Mouse (Mus musculus): ENCODE data around the gene Fam32a. TPM values are rescaled to one million over a fixed set of nuclear protein-coding genes. Genes with fewer than 3 reads are reported as not detected.

The Fam32a gene
- polyA plus RNA-seq, 2 experiments = 56.4 to 58.9 TPM

DNA sequence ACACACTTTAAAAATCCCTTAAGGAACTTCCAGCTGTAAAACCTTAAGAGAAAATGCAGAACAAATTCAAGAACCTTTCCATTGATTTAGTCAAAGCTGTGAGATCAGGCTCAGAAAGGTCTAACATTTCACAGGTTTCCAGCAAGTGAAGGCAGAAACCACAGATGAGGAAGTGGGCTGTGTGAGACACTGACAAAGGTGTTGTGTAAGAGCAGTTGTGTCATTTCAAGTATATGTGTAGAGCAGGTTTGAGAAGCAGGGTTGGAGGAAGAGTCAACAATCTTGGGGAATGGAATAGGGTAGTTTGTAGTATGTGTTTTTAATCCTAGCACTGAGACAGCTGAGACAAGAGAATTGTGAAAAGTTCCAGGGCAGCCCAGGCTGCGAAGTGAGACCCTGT, 3.7 kb upstream of the Fam32a start:
- Histone ChIP-seq H3K4me2 (replicated peaks; ENCODE audit: low read depth, low read length, severe bottlenecking) (no peak overlapping the region), H3K27me3 (ENCODE audit: control insufficient read depth, insufficient read depth, low read length) (no peaks in the 10 kb centered on the region), H3K27ac (replicated peaks; ENCODE audit: low read depth, low read length) (no peak overlapping the region), H3K4me1 (ENCODE audit: control insufficient read depth, insufficient read depth, low read length) (peaks cover 8% of the 10 kb centered on the region), H3K36me3 (ENCODE audit: control insufficient read depth, insufficient read depth, low read length) (no peaks in the 10 kb centered on the region), H3K9me3 (ENCODE audit: control insufficient read depth, low read length) (no peaks in the 10 kb centered on the region), H3K9ac (ENCODE audit: low read depth, low read length, severe bottlenecking) (no peak overlapping the region), H3K4me3 (replicated peaks; ENCODE audit: low read length) (no peak overlapping the region)
- DNase-seq (ENCODE audit: low spot score) (no peak), ATAC-seq (ENCODE audit: low FRiP score, low read depth) (no peak)
- WGBS = 40% methylated on average over 1 of the region's 1 CpGs
- no peak for TF ChIP-seq POLR2A (IDR thresholded peaks at IDR 0.05; ENCODE audit: borderline replicate concordance, extremely low read depth, insufficient read depth, insufficient read length)

DNA sequence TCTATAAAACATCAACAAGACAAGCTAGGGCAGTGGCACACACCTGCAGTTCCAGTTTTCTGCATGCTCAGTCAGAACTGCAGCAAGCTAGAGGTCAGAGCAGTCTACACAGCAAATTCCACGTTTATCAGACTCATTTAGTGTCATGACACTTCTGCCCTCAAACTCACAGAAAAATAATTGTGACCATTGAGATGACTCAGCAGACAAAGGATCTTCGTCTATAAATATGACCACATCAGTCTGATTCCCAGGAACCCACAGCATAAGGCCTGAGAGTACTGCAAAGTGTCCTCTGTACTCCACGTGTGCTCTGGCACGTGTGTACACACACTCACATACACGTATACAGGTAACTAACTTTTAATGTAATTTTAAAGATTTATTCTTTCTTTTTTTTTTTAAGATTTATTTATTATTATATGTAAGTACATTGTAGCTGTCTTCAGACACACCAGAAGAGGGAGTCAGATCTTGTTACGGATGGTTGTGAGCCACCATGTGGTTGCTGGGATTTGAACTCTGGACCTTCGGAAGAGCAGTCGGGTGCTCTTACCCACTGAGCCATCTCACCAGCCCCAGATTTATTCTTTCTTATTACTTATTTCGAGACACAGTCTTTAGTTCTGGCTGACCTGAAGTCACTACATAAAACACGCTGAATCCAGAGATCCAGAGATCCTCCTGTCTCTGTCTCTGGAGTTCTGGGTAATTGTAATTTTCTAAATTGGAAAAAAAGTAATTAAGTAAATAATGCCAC, 569 bp upstream of the Fam32a start:
- ATAC-seq (ENCODE audit: low FRiP score, low read depth) (peak; percentile 3; the same call in 1 of the 2 replicates), DNase-seq (ENCODE audit: low spot score) (no peak)
- no peaks in the 10 kb centered on the region for H3K9me3 ChIP-seq (ENCODE audit: control insufficient read depth, low read length)
- peak overlapping the region; percentile 82 for H3K4me3 ChIP-seq (replicated peaks; ENCODE audit: low read length)
- H3K27ac ChIP-seq (replicated peaks; ENCODE audit: low read depth, low read length) = no peak overlapping the region
- peaks cover 26% of the 10 kb centered on the region for H3K36me3 ChIP-seq (ENCODE audit: control insufficient read depth, insufficient read depth, low read length)
- H3K27me3 ChIP-seq (ENCODE audit: control insufficient read depth, insufficient read depth, low read length) = no peaks in the 10 kb centered on the region
- H3K4me1 ChIP-seq (ENCODE audit: control insufficient read depth, insufficient read depth, low read length) = peaks cover 9% of the 10 kb centered on the region
- WGBS = 80% methylated on average over 9 of the region's 10 CpGs
- peak overlapping the region; percentile 75; the same call in 1 of the 2 replicates for H3K4me2 ChIP-seq (replicated peaks; ENCODE audit: low read depth, low read length, severe bottlenecking)
- TF ChIP-seq POLR2A (IDR thresholded peaks at IDR 0.05; ENCODE audit: borderline replicate concordance, extremely low read depth, insufficient read depth, insufficient read length) = no peak
- no peak overlapping the region for H3K9ac ChIP-seq (ENCODE audit: low read depth, low read length, severe bottlenecking)

DNA sequence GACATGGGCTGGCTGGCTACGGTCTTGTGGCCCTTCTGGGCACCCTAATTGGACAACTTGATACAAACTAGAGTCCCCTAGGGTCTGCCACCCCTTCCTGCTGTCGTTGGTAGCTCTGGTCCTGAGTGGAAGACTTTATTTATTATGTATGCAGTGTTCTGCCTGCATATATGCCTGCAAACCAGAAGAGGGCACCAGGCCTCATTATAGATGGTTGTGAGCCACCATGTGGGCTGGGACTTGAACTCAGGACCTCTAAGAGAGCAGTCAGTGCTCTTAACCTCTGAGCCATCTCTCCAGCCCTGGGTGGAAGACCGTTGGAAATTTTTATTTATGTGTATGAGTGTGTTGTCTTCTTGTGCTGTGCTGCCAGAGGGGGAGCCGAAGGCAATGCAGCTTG, 1.2 kb downstream of the Fam32a start:
- 90% methylated on average over 4 of the region's 4 CpGs for WGBS
- Histone ChIP-seq H3K27me3 (ENCODE audit: control insufficient read depth, insufficient read depth, low read length) (no peaks in the 10 kb centered on the region), H3K9me3 (ENCODE audit: control insufficient read depth, low read length) (no peaks in the 10 kb centered on the region), H3K4me2 (replicated peaks; ENCODE audit: low read depth, low read length, severe bottlenecking) (peak overlapping the region; percentile 75), H3K9ac (ENCODE audit: low read depth, low read length, severe bottlenecking) (no peak overlapping the region), H3K27ac (replicated peaks; ENCODE audit: low read depth, low read length) (no peak overlapping the region), H3K4me1 (ENCODE audit: control insufficient read depth, insufficient read depth, low read length) (peaks cover 9% of the 10 kb centered on the region), H3K36me3 (ENCODE audit: control insufficient read depth, insufficient read depth, low read length) (peaks cover 28% of the 10 kb centered on the region), H3K4me3 (replicated peaks; ENCODE audit: low read length) (peak overlapping the region; percentile 82)
- no peak for DNase-seq (ENCODE audit: low spot score)
- no peak for TF ChIP-seq POLR2A (IDR thresholded peaks at IDR 0.05; ENCODE audit: borderline replicate concordance, extremely low read depth, insufficient read depth, insufficient read length)
- no peak for ATAC-seq (ENCODE audit: low FRiP score, low read depth)

DNA sequence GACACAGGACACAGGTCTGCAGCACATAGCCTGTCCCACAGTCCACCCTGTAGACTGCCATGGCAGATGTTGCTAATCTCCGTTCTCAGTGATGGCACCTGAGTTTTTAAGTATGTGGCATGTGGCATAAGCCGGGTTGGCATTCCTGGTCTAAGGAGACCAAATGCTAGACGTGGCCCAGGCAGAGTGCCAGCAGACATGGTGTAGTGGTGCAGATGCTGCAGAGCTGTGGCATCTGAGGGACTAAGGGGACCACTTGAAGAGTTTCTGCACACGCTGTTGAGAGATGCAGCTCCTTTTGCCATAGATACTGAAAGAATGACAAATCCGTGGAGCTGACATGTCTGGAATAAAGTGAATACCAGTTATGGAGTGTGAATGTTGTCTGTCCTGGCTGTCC, 3.1 kb downstream of the Fam32a start:
- Histone ChIP-seq H3K4me1 (ENCODE audit: control insufficient read depth, insufficient read depth, low read length) (peaks cover 9% of the 10 kb centered on the region), H3K9ac (ENCODE audit: low read depth, low read length, severe bottlenecking) (no peak overlapping the region), H3K9me3 (ENCODE audit: control insufficient read depth, low read length) (no peaks in the 10 kb centered on the region), H3K27ac (replicated peaks; ENCODE audit: low read depth, low read length) (no peak overlapping the region), H3K36me3 (ENCODE audit: control insufficient read depth, insufficient read depth, low read length) (peaks cover 28% of the 10 kb centered on the region), H3K27me3 (ENCODE audit: control insufficient read depth, insufficient read depth, low read length) (no peaks in the 10 kb centered on the region), H3K4me3 (replicated peaks; ENCODE audit: low read length) (no peak overlapping the region), H3K4me2 (replicated peaks; ENCODE audit: low read depth, low read length, severe bottlenecking) (no peak overlapping the region)
- 90% methylated on average over 5 of the region's 5 CpGs for WGBS
- DNase-seq (ENCODE audit: low spot score) (no peak), ATAC-seq (ENCODE audit: low FRiP score, low read depth) (no peak)
- no peak for TF ChIP-seq POLR2A (IDR thresholded peaks at IDR 0.05; ENCODE audit: borderline replicate concordance, extremely low read depth, insufficient read depth, insufficient read length)

GRCm38 (mm10) chr8:72239499-72240402, 20.2 kb downstream of the Fam32a start, which contains the start of gene Ap1m1:
Ap1m1 (plus strand) TSS chr8:72240018.
- DNase-seq (ENCODE audit: low spot score) = peak; percentile 100
- no peaks in the 10 kb centered on the region; the same call in 1 of the 2 replicates for H3K36me3 ChIP-seq (ENCODE audit: control insufficient read depth, insufficient read depth, low read length)
- no peaks in the 10 kb centered on the region for H3K9me3 ChIP-seq (ENCODE audit: control insufficient read depth, low read length)
- 0 out of 2 replicates have a peak, but pooled peaks cover 6% of the 10 kb centered on the region for H3K4me1 ChIP-seq (ENCODE audit: control insufficient read depth, insufficient read depth, low read length)
- WGBS = under 1% methylated on average over 52 of the region's 54 CpGs
- no peak; the same call in 1 of the 2 replicates for TF ChIP-seq POLR2A (IDR thresholded peaks at IDR 0.05; ENCODE audit: borderline replicate concordance, extremely low read depth, insufficient read depth, insufficient read length)
- peak within 1 kb of the TSS; percentile 70 for H3K4me3 ChIP-seq (replicated peaks; ENCODE audit: low read length)
- H3K27ac ChIP-seq (replicated peaks; ENCODE audit: low read depth, low read length) = peak within 1 kb of the TSS; percentile 90
- H3K27me3 ChIP-seq (ENCODE audit: control insufficient read depth, insufficient read depth, low read length) = no peaks in the 10 kb centered on the region
- peak within 1 kb of the TSS; percentile 70 for H3K4me2 ChIP-seq (replicated peaks; ENCODE audit: low read depth, low read length, severe bottlenecking)
- peak within 1 kb of the TSS; percentile 61 for H3K9ac ChIP-seq (ENCODE audit: low read depth, low read length, severe bottlenecking)
- ATAC-seq (ENCODE audit: low FRiP score, low read depth) = peak; percentile 97

All from limb, embryonic 14.5 days (tissue).